Comparison of ENCODE assay signal across 28 mouse cellular contexts in genomic region chr17:58943015-58943822, GRCm38 (mm10). TPM values are rescaled to one million over a fixed set of nuclear protein-coding genes. Genes with fewer than 3 reads are reported as not detected.
DNase-seq lines count a peak whose midpoint lies in the region; ATAC-seq lines count a peak whose summit lies in the region.
"Had no signal": no experiment of that assay in that cellular context is flagged by ENCODE, and none has a peak within 500 bp of the region (broad histone marks: within the 10 kb centered on the region; RNA-seq: fewer than 3 reads in every experiment).

No protein-coding gene starts in this region.

- no peaks in the 10 kb centered on the region for H3K4me1 ChIP-seq in limb, embryonic 11.5 days (ENCODE audit: control insufficient read depth, insufficient read depth, low read length)
- peaks cover 2% of the 10 kb centered on the region; the same call in 1 of the 2 replicates for H3K4me1 ChIP-seq in limb, embryonic 10.5 days
- peaks cover 11% of the 10 kb centered on the region for H3K4me1 ChIP-seq in limb, embryonic 13.5 days
- H3K4me1 ChIP-seq: embryonic facial prominence, embryonic 13.5 days; embryonic facial prominence, embryonic 15.5 days; forebrain, embryonic 12.5 days had no signal

- DNase-seq in limb, embryonic 11.5 days (ENCODE audit: low spot score): peak; percentile 26
- DNase-seq in limb, embryonic 10.5 days (ENCODE audit: low spot score): no peak
- DNase-seq in forelimb bud, embryonic 11.5 days (ENCODE audit: low read depth, low spot score): peak; percentile 27
- no peak for DNase-seq in cerebellum, adult 9-10 months
- DNase-seq in layer of hippocampus, adult 11-12 months (ENCODE audit: low spot score): no peak
- DNase-seq: adrenal gland, adult 8-10 months; adrenal gland, postnatal 14 days; adrenal gland, postnatal 36 days; B cell, adult 2 months; cerebellum, adult 11-12 months; cerebellum, adult 2 months; cerebellum, adult 9-11 months; cerebellum, postnatal 14 days; cerebellum, postnatal 36 days; embryo, embryonic 11 days had no signal

- no peak overlapping the region for H3K27ac ChIP-seq in limb, embryonic 11.5 days (replicated peaks; ENCODE audit: low read depth, low read length)
- H3K27ac ChIP-seq in limb, embryonic 10.5 days: no peak overlapping the region
- H3K27ac ChIP-seq in limb, embryonic 13.5 days: peak overlapping the region; percentile 44; the same call in 1 of the 2 replicates
- H3K27ac ChIP-seq: embryonic facial prominence, embryonic 13.5 days; embryonic facial prominence, embryonic 15.5 days; forebrain, embryonic 10.5 days; forebrain, embryonic 12.5 days had no signal

- H3K4me2 ChIP-seq in limb, embryonic 11.5 days (ENCODE audit: low read depth, severe bottlenecking): no peak overlapping the region
- no peak overlapping the region for H3K4me2 ChIP-seq in limb, embryonic 13.5 days (replicated peaks)
- H3K4me2 ChIP-seq: embryonic facial prominence, embryonic 13.5 days; embryonic facial prominence, embryonic 15.5 days; forebrain, embryonic 12.5 days had no signal

- H3K27me3 ChIP-seq in limb, embryonic 11.5 days (ENCODE audit: control insufficient read depth, insufficient read depth, low read length): no peaks in the 10 kb centered on the region
- H3K27me3 ChIP-seq in limb, embryonic 10.5 days (ENCODE audit: low read depth, poor library complexity, severe bottlenecking): no peaks in the 10 kb centered on the region
- H3K27me3 ChIP-seq in limb, embryonic 13.5 days: no peaks in the 10 kb centered on the region
- H3K27me3 ChIP-seq: CH12.LX; embryonic facial prominence, embryonic 13.5 days; embryonic facial prominence, embryonic 15.5 days; forebrain, embryonic 12.5 days; Patski had no signal

- peak; percentile 65; the same call in 1 of the 2 replicates for ATAC-seq in limb, embryonic 11.5 days (ENCODE audit: insufficient number of reproducible peaks, low FRiP score, low TSS enrichment, low read depth)
- peak; percentile 67; the same call in 1 of the 2 replicates for ATAC-seq in limb, embryonic 13.5 days (ENCODE audit: low FRiP score, low read depth)
- ATAC-seq: activated CD4-positive, CD25-positive, alpha-beta regulatory T cell, adult 4 months; CD4-positive, CD25-positive, alpha-beta regulatory T cell, adult 4 months; forebrain, embryonic 14.5 days; forebrain, embryonic 16.5 days; Patski had no signal

- 56% methylated on average over 10 of the region's 10 CpGs for WGBS in limb, embryonic 11.5 days
- 81% methylated on average over 10 of the region's 10 CpGs for WGBS in limb, embryonic 10.5 days
- 32% methylated on average over 10 of the region's 10 CpGs for WGBS in limb, embryonic 13.5 days

- H3K9ac ChIP-seq in limb, embryonic 11.5 days (ENCODE audit: low read length): no peak overlapping the region
- no peak overlapping the region for H3K9ac ChIP-seq in limb, embryonic 13.5 days
- H3K9ac ChIP-seq: embryonic facial prominence, embryonic 13.5 days; embryonic facial prominence, embryonic 15.5 days; forebrain, embryonic 12.5 days had no signal

- no peaks in the 10 kb centered on the region for H3K36me3 ChIP-seq in limb, embryonic 11.5 days (ENCODE audit: control insufficient read depth, insufficient read depth, low read length)
- H3K36me3 ChIP-seq in limb, embryonic 10.5 days: no peaks in the 10 kb centered on the region
- H3K36me3 ChIP-seq in limb, embryonic 13.5 days: no peaks in the 10 kb centered on the region
- H3K36me3 ChIP-seq: embryonic facial prominence, embryonic 13.5 days; embryonic facial prominence, embryonic 15.5 days; forebrain, embryonic 10.5 days; forebrain, embryonic 12.5 days; G1E had no signal

- no peaks in the 10 kb centered on the region for H3K9me3 ChIP-seq in limb, embryonic 11.5 days (ENCODE audit: control insufficient read depth, low read length)
- no peaks in the 10 kb centered on the region for H3K9me3 ChIP-seq in limb, embryonic 10.5 days (replicated peaks)
- H3K9me3 ChIP-seq in limb, embryonic 13.5 days: no peaks in the 10 kb centered on the region
- H3K9me3 ChIP-seq: embryonic facial prominence, embryonic 13.5 days; embryonic facial prominence, embryonic 15.5 days; forebrain, embryonic 10.5 days; forebrain, embryonic 12.5 days had no signal

- H3K4me3 ChIP-seq in limb, embryonic 11.5 days (ENCODE audit: low read depth, low read length): no peak overlapping the region
- no peak overlapping the region for H3K4me3 ChIP-seq in limb, embryonic 10.5 days
- no peak overlapping the region for H3K4me3 ChIP-seq in limb, embryonic 13.5 days
- H3K4me3 ChIP-seq: embryonic facial prominence, embryonic 13.5 days; embryonic facial prominence, embryonic 15.5 days; erythroblast, embryonic 14.5 days; forebrain, embryonic 10.5 days; forebrain, embryonic 12.5 days had no signal

RNA-seq across cellular contexts. Expression of gene Pdzph1, which starts 48.0 kb away (rescaled TPM):
- polyA plus RNA-seq in limb, embryonic 11.5 days (2014; fragmentation: Nextera tagmentation; extraction: Ambion mirVana): not detected in 2 replicates
- polyA plus RNA-seq in limb, embryonic 10.5 days (2016; fragmentation: Nextera tagmentation; extraction: Ambion mirVana): not detected in 2 replicates
- polyA plus RNA-seq in limb, embryonic 13.5 days (2015; fragmentation: Nextera tagmentation; extraction: Ambion mirVana): 0.33 and 0.34 TPM in 2 replicates
- polyA plus RNA-seq: activated CD4-positive, CD25-positive, alpha-beta regulatory T cell, adult 4 months; CD4-positive, CD25-positive, alpha-beta regulatory T cell, adult 4 months; embryonic facial prominence, embryonic 13.5 days; embryonic facial prominence, embryonic 15.5 days; erythroblast, embryonic 14.5 days; G1E; Patski had no signal

Comparison
In these comparisons a context has a peak if more than half of its experiments do, and no peak if none do; other contexts are left out.
1. DNase-seq: peak in limb, embryonic 11.5 days (single experiment) and forelimb bud, embryonic 11.5 days (single experiment); none in limb, embryonic 10.5 days (single experiment), cerebellum, adult 9-10 months (single experiment) and layer of hippocampus, adult 11-12 months (single experiment).